Mouse (Mus musculus) B cell, adult 2 months (primary cell): ENCODE results near the gene Ccl6.
A peak's percentile ranks its signal among the peaks of the same experiment; 100 is the strongest.

Experiments
- DNase-seq, 2 experiments: peaks; one replicate each; pipeline ENCODE4 v3.0.0; 2022

Ccl6 gene

GRCm38 (mm10) chr11:83595669-83596455 is 3.0 kb upstream of the Ccl6 start:
- peak; percentile 19 to 37 for DNase-seq

- DNase-seq = no peak
Observed at GRCm38 (mm10) chr11:83593453-83593852, 566 bp upstream of the Ccl6 start.

- no peak for DNase-seq
Observed at GRCm38 (mm10) chr11:83584232-83584631, 8.7 kb downstream of the Ccl6 start.

- no peak for DNase-seq
Observed at GRCm38 (mm10) chr11:83583450-83583754, 9.5 kb downstream of the Ccl6 start.

DNA sequence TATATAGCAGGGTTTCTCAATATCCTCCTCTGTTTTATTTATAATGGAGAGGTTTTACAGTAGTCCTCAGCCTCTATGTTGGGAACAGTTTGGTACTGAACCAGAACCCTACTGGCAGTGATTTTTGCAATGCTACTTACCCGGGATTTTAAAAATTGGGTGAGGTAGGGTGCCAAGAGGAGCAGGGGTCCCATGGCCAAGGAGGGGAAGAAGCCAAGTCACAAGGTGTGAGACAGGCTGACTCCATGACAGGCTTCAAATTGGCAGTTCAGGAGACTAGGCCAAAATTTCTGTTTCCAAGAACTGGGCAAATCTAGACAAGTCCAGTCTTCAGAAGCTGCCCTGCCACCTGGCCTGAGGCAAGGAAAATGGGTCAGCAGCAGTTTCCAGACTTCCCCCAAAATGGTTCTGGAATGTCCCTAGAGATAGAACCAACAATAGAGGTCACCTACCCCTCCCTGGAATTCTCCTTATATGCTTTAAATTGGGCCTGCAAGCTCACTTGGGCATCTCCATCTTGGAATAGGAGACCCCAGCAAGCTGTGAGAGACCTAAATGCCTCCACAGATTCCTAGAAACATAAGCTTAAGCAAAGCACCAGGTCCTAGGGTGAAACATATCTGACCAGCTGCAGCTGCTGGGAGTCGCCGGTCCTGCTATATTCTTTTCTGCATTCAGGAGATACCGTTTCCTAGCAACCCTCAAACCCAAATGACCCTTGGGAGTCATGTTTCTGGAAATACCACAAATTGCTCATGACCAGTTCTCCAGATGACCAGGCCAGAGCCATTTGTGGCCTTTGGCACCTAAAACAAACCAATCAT is 10.0 kb downstream of the Ccl6 start:
- DNase-seq = no peak

- DNase-seq = no peak
Observed at GRCm38 (mm10) chr11:83581626-83582610, 11.0 kb downstream of the Ccl6 start.

DNA sequence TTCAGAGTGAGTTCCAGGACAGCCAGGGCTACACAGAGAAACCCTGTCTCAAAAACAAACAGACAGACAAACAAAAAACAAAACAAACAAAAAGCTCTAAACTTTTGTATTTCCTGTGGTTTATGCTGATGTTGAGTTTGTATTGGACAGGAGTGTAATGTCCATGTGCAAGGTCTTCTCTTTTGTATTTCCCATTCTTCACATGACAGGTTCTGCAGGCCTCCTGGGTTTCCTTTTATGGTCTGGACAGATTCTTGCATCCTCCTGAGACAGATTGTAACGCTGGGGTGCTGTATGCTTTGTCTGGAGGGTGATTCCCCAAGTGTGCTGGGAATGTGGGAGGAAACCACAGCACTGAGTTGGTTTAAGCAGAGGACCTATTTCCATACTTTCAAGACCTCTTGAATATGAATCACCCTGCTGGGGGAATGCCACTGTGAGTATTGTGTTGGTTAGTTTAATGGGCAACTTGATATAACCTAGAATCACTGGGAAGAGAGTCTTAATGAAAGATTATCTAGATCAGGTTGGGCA is 12.1 kb downstream of the Ccl6 start:
- DNase-seq = no peak

GRCm38 (mm10) chr11:83578999-83579398 is 13.9 kb downstream of the Ccl6 start:
- DNase-seq = no peak

DNA sequence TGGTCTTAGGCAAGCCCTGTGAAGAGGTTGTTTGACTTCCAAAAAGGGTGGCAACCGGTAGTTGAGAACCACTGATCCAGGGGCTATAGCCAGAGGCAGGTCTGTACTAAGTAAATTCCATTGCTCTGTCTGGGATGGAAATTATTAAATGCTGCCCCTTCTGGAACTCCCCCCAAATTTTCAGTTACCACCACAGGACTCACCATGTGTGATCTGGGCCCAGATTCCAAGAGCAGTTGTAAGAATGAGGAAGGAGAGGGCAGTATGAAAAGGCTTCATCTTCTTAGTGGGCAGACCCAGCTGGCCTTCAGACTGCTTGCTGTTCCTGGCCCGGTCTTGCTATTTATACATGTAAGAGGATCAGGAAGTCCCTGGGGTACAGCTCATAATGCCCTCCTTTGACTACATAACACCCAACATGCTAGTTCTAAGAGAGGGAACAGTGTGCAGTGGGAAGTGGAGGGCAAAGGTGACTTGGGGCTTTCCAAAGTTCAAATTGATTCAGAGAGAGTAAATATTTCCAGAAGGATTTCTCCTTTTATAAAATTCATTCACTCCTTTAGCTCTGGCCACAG is 14.6 kb downstream of the Ccl6 start, which contains the start of gene Ccl9:
Gene Ccl9 (minus strand): TSS at position 451 of the 575 bp plus-strand sequence.
- no peak for DNase-seq

GRCm38 (mm10) chr11:83576927-83577555 is 15.8 kb downstream of the Ccl6 start:
- DNase-seq = no peak

- no peak for DNase-seq
Observed at GRCm38 (mm10) chr11:83572834-83573233, 20.1 kb downstream of the Ccl6 start.

DNA sequence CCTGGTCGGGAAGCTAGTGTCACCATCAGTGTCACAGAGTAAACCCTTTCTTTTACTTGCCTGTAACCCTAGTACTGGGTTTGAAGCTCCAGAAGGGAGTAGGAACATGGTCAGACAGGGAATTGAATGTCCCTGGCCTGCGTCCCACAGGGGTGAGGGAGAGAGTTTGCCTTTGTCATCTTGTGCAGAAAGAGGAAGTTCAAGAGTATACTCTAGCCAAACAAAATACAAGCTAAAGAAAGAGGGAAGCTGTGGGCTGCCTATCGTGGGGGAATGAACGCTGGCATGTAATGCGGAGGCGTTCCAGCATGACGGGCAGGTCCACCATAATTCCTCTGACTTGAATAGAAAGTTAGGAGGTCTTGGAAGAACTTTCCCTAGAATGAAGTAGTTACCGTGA is 20.7 kb downstream of the Ccl6 start:
- DNase-seq = peak; percentile 43 to 54

DNA sequence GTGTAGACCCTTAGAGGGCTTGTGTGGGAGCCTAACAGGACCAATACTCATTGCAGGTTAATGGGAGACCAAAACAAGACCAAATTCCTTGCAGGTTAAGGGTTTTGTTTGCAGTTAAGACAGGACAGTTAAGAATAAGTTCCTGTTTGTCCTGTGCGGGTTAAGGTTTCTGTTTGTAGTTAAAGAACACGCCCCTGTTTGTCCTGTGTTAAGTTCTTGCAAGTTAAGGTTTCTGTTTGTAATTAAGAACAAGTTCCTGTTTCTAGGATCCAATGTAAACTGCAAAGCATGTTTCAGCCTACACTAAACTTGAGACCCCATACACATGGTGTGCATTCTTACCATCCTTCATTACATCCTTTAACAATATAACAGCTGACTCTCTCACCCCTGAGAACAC is 22.7 kb downstream of the Ccl6 start:
- DNase-seq = no peak

GRCm38 (mm10) chr11:83569249-83569648 is 23.6 kb downstream of the Ccl6 start:
- DNase-seq = no peak

DNA sequence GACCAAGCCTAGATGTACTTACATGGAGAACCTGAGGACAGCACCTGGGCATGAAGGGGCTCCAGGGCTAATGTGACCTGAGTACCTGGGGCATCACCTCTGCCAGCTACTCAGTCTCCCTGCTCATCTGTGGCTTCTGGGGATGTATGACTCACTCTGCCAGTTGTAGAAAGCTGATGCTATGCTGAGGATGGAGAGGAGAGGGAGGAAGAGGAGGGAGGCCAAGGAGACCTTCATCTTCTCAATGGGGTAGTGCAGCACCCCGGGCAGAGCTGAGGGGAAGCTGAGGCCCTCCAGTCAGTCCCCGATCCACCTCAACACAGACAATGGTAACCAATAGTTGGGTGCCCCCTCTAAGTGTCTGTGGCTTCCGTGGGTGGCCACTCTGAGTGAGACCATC is 24.1 kb downstream of the Ccl6 start:
- no peak for DNase-seq

GRCm38 (mm10) chr11:83568061-83568460 is 24.8 kb downstream of the Ccl6 start:
- no peak for DNase-seq

DNA sequence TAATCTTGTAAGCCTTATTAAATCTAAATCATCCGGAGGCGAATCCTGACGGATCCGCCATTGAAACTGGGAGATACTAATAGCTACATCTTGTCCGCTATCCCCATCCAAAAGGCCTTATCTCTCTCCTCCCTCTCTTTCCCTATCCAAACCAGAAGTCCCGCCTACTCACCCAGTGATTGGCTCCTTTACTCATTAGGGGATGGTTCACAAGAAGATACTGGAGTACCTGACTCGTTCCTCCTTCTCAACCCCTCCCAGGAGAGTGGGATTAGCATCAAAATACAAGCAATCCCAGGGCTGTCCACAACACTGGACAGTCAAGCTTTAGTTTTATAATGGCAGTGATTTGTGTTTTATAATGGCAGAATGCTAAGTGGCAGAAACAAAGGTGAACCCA is 25.6 kb downstream of the Ccl6 start:
- DNase-seq = no peak

DNA sequence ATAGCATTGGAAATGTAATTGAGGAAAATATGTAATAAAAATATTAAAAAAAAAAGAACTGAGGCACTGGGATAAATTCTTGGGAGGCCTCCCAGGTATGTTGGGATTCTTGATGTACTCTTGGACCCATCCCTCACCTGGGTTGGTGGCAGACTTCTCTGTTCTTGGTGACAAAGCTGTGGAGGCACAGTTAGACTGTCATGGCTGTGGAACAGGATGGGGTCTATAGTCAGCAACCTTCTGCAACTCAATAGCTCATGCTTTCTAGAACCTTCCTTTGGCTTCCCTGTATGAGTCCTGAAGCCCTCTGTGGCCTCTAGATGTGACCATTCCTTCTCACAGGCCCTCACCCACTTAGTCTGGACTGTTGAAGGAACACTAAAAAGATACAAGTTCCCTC is 26.3 kb downstream of the Ccl6 start:
- DNase-seq = no peak

DNA sequence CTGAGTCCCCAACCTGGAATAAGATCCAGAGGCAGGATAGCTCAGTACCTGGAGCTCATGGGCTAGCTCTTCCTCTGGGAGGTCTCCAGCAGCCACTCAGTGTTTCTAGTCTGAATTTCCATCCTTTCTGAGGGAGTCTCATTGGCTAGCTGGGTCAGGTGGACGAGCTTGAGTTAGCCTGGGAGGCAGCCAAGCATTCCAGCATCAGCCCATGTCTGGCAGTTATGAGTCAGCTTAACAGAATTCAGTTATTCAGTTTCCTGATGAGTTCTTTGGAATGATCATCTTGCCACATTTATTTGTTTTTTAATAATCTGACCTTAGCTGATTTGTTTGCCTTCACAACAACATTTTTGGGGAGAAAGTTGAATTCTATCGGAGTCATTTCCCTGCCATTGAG is 29.1 kb downstream of the Ccl6 start:
- no peak for DNase-seq

GRCm38 (mm10) chr11:83562311-83562887 is 30.5 kb downstream of the Ccl6 start:
- peak; percentile 36 to 42 for DNase-seq

DNA sequence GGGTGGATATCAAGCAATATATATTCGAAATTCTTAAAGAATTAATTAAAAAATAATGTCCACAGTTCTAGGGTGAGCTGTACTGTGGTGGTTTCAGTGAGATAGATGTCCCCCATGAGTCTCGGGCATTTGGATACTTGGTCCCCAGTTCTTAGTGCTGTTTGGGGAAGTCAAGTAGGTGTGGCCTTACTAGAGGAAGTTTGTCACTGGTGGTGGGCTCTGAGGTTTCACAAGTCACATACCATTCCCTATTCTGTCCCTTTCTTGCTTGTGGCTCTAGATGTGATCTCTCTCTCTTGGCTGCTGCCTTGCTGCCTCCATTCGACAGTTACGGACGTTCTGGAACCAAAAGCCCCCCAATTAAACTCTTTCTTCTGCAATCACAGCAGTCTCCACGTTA is 32.5 kb downstream of the Ccl6 start:
- DNase-seq = peak; percentile 38 to 48

GRCm38 (mm10) chr11:83557074-83557473 is 35.8 kb downstream of the Ccl6 start:
- no peak for DNase-seq
